Mouse (Mus musculus) heart, postnatal 0 days (tissue): ENCODE measurements around the gene Amfr. TPM values are rescaled to one million over a fixed set of nuclear protein-coding genes. Genes with fewer than 3 reads are reported as not detected.
A peak's percentile ranks its signal among the peaks of the same experiment; 100 is the strongest.
"Not testable (repeated sequence)": the region's sequence is repeated elsewhere in the genome, so short reads cannot be mapped to it uniquely, and the experiment has no call there.

Experiments used
- ATAC-seq: fragments of 200-750 bp; cut with Nextera tagmentation; 2 replicates; pipeline ENCODE4 v1.8.0; 2017; ENCODE audit warnings: low read depth, moderate number of reproducible peaks, moderate library complexity; ENCODE audit not compliant: insufficient read depth
- DNase-seq: peaks from one replicate; pipeline ENCODE4 v3.0.0-alpha.2; 2016; ENCODE audit warnings: low spot score
- H3K27ac ChIP-seq: fragments of 300-500 bp; sonication (generic); 2 replicates; pipeline ENCODE4 v1.5.1; 2014; ENCODE audit warnings: low read depth, mild to moderate bottlenecking
- H3K27me3 ChIP-seq: fragments of 300-500 bp; sonication (generic); 2 replicates; pipeline ENCODE4 v1.6.1; 2014; ENCODE audit warnings: low read length, mixed read lengths; ENCODE audit not compliant: control insufficient read depth, insufficient read depth
- H3K36me3 ChIP-seq: fragments of 300-500 bp; sonication (generic); replicated peaks from 2 replicates; pipeline ENCODE4 v1.6.1; 2014; ENCODE audit warnings: low read length, mixed read lengths; ENCODE audit not compliant: control insufficient read depth, insufficient read depth
- H3K4me1 ChIP-seq: fragments of 300-500 bp; sonication (generic); 2 replicates; pipeline ENCODE4 v1.6.1; 2014; ENCODE audit warnings: antibody characterized with exemption; ENCODE audit not compliant: control insufficient read depth, insufficient read depth
- H3K4me2 ChIP-seq: fragments of 300-500 bp; sonication (generic); 2 replicates; pipeline ENCODE4 v1.6.1; 2014; ENCODE audit warnings: low read depth, mild to moderate bottlenecking, low read length, moderate library complexity
- H3K4me3 ChIP-seq: fragments of 300-500 bp; sonication (generic); 2 replicates; pipeline ENCODE4 v1.5.1; 2014; ENCODE audit warnings: low read depth, low read length
- H3K9ac ChIP-seq: fragments of 300-500 bp; sonication (generic); replicated peaks from 2 replicates; pipeline ENCODE4 v1.6.1; 2014; ENCODE audit warnings: low read depth, low read length, mixed read lengths
- H3K9me3 ChIP-seq: fragments of 300-500 bp; sonication (generic); replicated peaks from 2 replicates; pipeline ENCODE4 v1.6.1; 2016; ENCODE audit warnings: low read length; ENCODE audit not compliant: control insufficient read depth
- CTCF ChIP-seq: IDR thresholded peaks from 2 replicates; pipeline ENCODE4 v1.5.1; 2016; ENCODE audit warnings: antibody characterized with exemption, control low read depth, low read depth
- EP300 ChIP-seq: IDR thresholded peaks from 2 replicates; pipeline ENCODE4 v1.6.1; 2016; ENCODE audit warnings: antibody characterized with exemption, low read depth
- WGBS: fragments of 180-500 bp; shearing (Covaris S2); extraction: QIAGEN DNeasy Blood & Tissue Kit; methylation state at CpG from one replicate; pipeline ENCODE4 v1.1.7; 2014; 5-methylcytosine and 5-hydroxymethylcytosine counted together
- polyA plus RNA-seq: library from polyadenylated mRNA; unstranded; fragments of >200 nt; fragmentation: Nextera tagmentation; extraction: Ambion mirVana; gene quantifications from 2 replicates; pipeline ENCODE4 v1.2.1, GENCODE M21; 2015
- total RNA-seq: library from RNA; depleted of rRNA; stranded (reverse); fragments of >200 nt; gene quantifications from 2 replicates; pipeline ENCODE4 v1.2.3, GENCODE M21; 2014; ENCODE audit warnings: low replicate concordance

Gene Amfr
- total and polyA plus RNA-seq, 2 experiments from 2014 or later = 57.0 to 148 TPM

GRCm38 (mm10) chr8:94036944-94037524, 24.4 kb upstream of the Amfr start, which contains the start of the genes Nudt21 and Ogfod1:
Nudt21 (minus strand) TSS chr8:94037031.
Ogfod1 (plus strand) TSS chr8:94037198.
- Histone ChIP-seq H3K9ac (peak within 1 kb of the TSS; percentile 66), H3K4me2 (peak within 1 kb of the TSS; percentile 90), H3K4me1 (peaks cover 18% of the 10 kb centered on the region), H3K9me3 (no peaks in the 10 kb centered on the region), H3K27me3 (no peaks in the 10 kb centered on the region), H3K27ac (peak within 1 kb of the TSS; percentile 82), H3K4me3 (peak within 1 kb of the TSS; percentile 95), H3K36me3 (peaks cover 8% of the 10 kb centered on the region; the same call in 1 of the 2 replicates)
- peak; percentile 71; the same call in 1 of the 2 replicates for TF ChIP-seq EP300
- no peak for TF ChIP-seq CTCF
- ATAC-seq = peak; percentile 99
- DNase-seq = peak; percentile 98
- WGBS = under 1% methylated on average over 41 of the region's 41 CpGs

- ATAC-seq = peak; percentile 82
- peak; percentile 75 for DNase-seq
- under 1% methylated on average over 21 of the region's 32 CpGs for WGBS
Measured at GRCm38 (mm10) chr8:94036541-94036940, 23.9 kb upstream of the Amfr start.

GRCm38 (mm10) chr8:94035200-94035599, 22.6 kb upstream of the Amfr start:
- Histone ChIP-seq H3K4me2 (peak overlapping the region; percentile 61), H3K4me3 (no peak overlapping the region), H3K9me3 (no peaks in the 10 kb centered on the region), H3K27ac (no peak overlapping the region), H3K4me1 (peaks cover 18% of the 10 kb centered on the region), H3K9ac (no peak overlapping the region), H3K27me3 (no peaks in the 10 kb centered on the region), H3K36me3 (peaks cover 14% of the 10 kb centered on the region)
- 45% methylated on average over 5 of the region's 5 CpGs for WGBS
- no peak for DNase-seq
- TF ChIP-seq CTCF (no peak), EP300 (no peak)
- no peak for ATAC-seq

More at GRCm38 (mm10) chr8:94036541-94036940, 23.9 kb upstream of the Amfr start:
- H3K36me3 ChIP-seq, H3K9me3 ChIP-seq, H3K27me3 ChIP-seq: not testable (repeated sequence)
- peak overlapping the region; percentile 65 for H3K9ac ChIP-seq
- peak overlapping the region; percentile 61 for H3K4me2 ChIP-seq
- peak overlapping the region; percentile 82 for H3K27ac ChIP-seq
- peaks cover 18% of the 10 kb centered on the region for H3K4me1 ChIP-seq
- H3K4me3 ChIP-seq = peak overlapping the region; percentile 95

DNA sequence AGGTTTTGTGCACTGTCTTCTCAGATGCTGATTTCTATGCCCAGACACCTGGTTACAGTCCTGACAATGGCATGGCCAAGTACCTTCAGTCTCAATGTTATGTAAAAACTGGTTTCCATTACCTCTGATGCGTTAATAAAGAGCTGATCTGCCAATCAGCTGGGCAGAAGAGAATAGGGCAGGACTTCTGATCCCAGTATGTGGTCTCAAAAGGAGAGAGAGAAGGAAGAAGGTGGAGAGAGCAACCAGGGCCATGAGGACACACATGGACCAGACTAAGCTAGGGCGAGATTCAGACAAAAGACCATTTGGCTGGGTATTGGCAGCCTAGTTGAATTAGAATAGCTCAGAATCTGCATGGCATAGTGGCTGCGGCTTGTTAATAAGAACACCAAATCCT, 21.0 kb upstream of the Amfr start:
- H3K9me3 ChIP-seq = no peaks in the 10 kb centered on the region
- no peak for DNase-seq
- 75% methylated on average over 3 of the region's 3 CpGs for WGBS
- H3K27me3 ChIP-seq = no peaks in the 10 kb centered on the region
- H3K36me3 ChIP-seq = peaks cover 22% of the 10 kb centered on the region
- ATAC-seq = no peak
- H3K9ac ChIP-seq = no peak overlapping the region
- H3K27ac ChIP-seq = no peak overlapping the region
- H3K4me3 ChIP-seq = no peak overlapping the region
- peaks cover 18% of the 10 kb centered on the region for H3K4me1 ChIP-seq
- TF ChIP-seq EP300 (no peak), CTCF (no peak)
- no peak overlapping the region for H3K4me2 ChIP-seq

DNA sequence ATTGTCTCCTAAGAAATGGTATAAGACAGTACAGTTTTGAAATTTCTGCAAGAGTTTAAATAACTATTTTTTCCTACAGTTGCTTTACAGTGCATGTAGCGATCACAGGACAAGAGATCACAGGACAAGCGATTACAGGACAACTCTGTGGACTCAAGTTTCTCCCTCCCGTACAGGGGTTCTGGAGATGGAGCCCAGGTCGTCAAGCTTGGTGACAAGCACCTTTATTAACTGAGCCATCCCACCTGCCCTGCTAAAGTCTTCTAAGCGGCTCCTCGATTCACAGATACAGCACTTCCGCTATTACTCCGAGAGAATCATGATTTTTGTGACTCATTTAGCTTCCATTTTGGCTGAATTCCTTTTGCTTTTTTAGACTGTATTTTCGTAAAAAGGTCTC, 17.1 kb upstream of the Amfr start:
- DNase-seq (no peak), ATAC-seq (no peak)

GRCm38 (mm10) chr8:94023916-94024315, 11.3 kb upstream of the Amfr start:
- Histone ChIP-seq H3K4me2 (no peak overlapping the region), H3K4me3 (no peak overlapping the region), H3K4me1 (no peaks in the 10 kb centered on the region), H3K27me3 (no peaks in the 10 kb centered on the region), H3K9ac (no peak overlapping the region), H3K9me3 (no peaks in the 10 kb centered on the region), H3K27ac (no peak overlapping the region), H3K36me3 (peaks cover 81% of the 10 kb centered on the region)
- no peak for ATAC-seq
- WGBS = 92% methylated on average over 6 of the region's 6 CpGs
- TF ChIP-seq EP300 (no peak), CTCF (no peak)
- DNase-seq = no peak

More for the DNA sequence above, 17.1 kb upstream of the Amfr start:
- Histone ChIP-seq H3K4me3 (no peak overlapping the region), H3K9ac (no peak overlapping the region), H3K27me3 (no peaks in the 10 kb centered on the region), H3K36me3 (peaks cover 59% of the 10 kb centered on the region), H3K9me3 (no peaks in the 10 kb centered on the region), H3K4me2 (no peak overlapping the region), H3K27ac (no peak overlapping the region), H3K4me1 (peaks cover 4% of the 10 kb centered on the region; the same call in 1 of the 2 replicates)
- TF ChIP-seq CTCF (no peak), EP300 (no peak)
- WGBS = 92% methylated on average over 9 of the region's 9 CpGs
